Mouse (Mus musculus): Measurements from ENCODE around the gene Srp9. TPM values are rescaled to one million over a fixed set of nuclear protein-coding genes. Genes with fewer than 3 reads are reported as not detected.
A peak's percentile ranks its signal among the peaks of the same experiment; 100 is the strongest.

Srp9 gene
- polyA plus RNA-seq, 1 experiment from 2014 or later, result 142 TPM

- no peak overlapping the region for H3K4me3 ChIP-seq (ENCODE audit: low read length)
- 0 out of 2 replicates have a peak, but pooled peaks cover 8% of the 10 kb centered on the region for H3K36me3 ChIP-seq (ENCODE audit: control insufficient read depth, insufficient read depth, low read length)
- H3K4me1 ChIP-seq (ENCODE audit: control insufficient read depth, insufficient read depth, low read length), result peaks cover 4% of the 10 kb centered on the region
- H3K27me3 ChIP-seq (replicated peaks; ENCODE audit: control insufficient read depth, insufficient read depth, low read length), result no peaks in the 10 kb centered on the region
- H3K9me3 ChIP-seq (ENCODE audit: control insufficient read depth, low read length), result no peaks in the 10 kb centered on the region
- no peak overlapping the region for H3K27ac ChIP-seq (ENCODE audit: low read length)
- no peak overlapping the region for H3K9ac ChIP-seq (ENCODE audit: low read depth, low read length)
- 48% methylated on average over 2 of the region's 2 CpGs for WGBS
- H3K4me2 ChIP-seq (ENCODE audit: low read depth, low read length), result no peak overlapping the region
- no peak for ATAC-seq
Measured at GRCm38 (mm10) chr1:182130830-182131229, 6.3 kb downstream of the Srp9 start.

GRCm38 (mm10) chr1:182137204-182138125 lies 12.9 kb downstream of the Srp9 start:
- H3K36me3 ChIP-seq (ENCODE audit: control insufficient read depth, insufficient read depth, low read length), result no peaks in the 10 kb centered on the region
- no peak overlapping the region for H3K9ac ChIP-seq (ENCODE audit: low read depth, low read length)
- no peak for ATAC-seq
- H3K27me3 ChIP-seq (replicated peaks; ENCODE audit: control insufficient read depth, insufficient read depth, low read length), result no peaks in the 10 kb centered on the region
- H3K4me2 ChIP-seq (ENCODE audit: low read depth, low read length), result 0 out of 2 replicates have a peak overlapping the region, but pooled peaks have one; percentile 5
- H3K9me3 ChIP-seq (ENCODE audit: control insufficient read depth, low read length), result no peaks in the 10 kb centered on the region
- no peak overlapping the region for H3K4me3 ChIP-seq (ENCODE audit: low read length)
- WGBS, result 54% methylated on average over 28 of the region's 28 CpGs
- H3K27ac ChIP-seq (ENCODE audit: low read length), result no peak overlapping the region
- peaks cover 13% of the 10 kb centered on the region; the same call in 1 of the 2 replicates for H3K4me1 ChIP-seq (ENCODE audit: control insufficient read depth, insufficient read depth, low read length)

GRCm38 (mm10) chr1:182138172-182138571 lies 13.6 kb downstream of the Srp9 start:
- 69% methylated on average over 8 of the region's 8 CpGs for WGBS
- no peaks in the 10 kb centered on the region for H3K27me3 ChIP-seq (replicated peaks; ENCODE audit: control insufficient read depth, insufficient read depth, low read length)
- H3K4me3 ChIP-seq (ENCODE audit: low read length), result no peak overlapping the region
- no peak overlapping the region for H3K27ac ChIP-seq (ENCODE audit: low read length)
- H3K36me3 ChIP-seq (ENCODE audit: control insufficient read depth, insufficient read depth, low read length), result no peaks in the 10 kb centered on the region
- ATAC-seq, result no peak
- H3K9me3 ChIP-seq (ENCODE audit: control insufficient read depth, low read length), result no peaks in the 10 kb centered on the region
- H3K9ac ChIP-seq (ENCODE audit: low read depth, low read length), result no peak overlapping the region
- no peak overlapping the region for H3K4me2 ChIP-seq (ENCODE audit: low read depth, low read length)
- peaks cover 13% of the 10 kb centered on the region; the same call in 1 of the 2 replicates for H3K4me1 ChIP-seq (ENCODE audit: control insufficient read depth, insufficient read depth, low read length)

- no peaks in the 10 kb centered on the region for H3K9me3 ChIP-seq (ENCODE audit: control insufficient read depth, low read length)
- H3K27me3 ChIP-seq (replicated peaks; ENCODE audit: control insufficient read depth, insufficient read depth, low read length), result no peaks in the 10 kb centered on the region
- WGBS, result 26% methylated on average over 9 of the region's 9 CpGs
- H3K27ac ChIP-seq (ENCODE audit: low read length), result peak overlapping the region; percentile 57
- ATAC-seq, result peak; percentile 93
- H3K4me3 ChIP-seq (ENCODE audit: low read length), result peak overlapping the region; percentile 22
- peaks cover 13% of the 10 kb centered on the region; the same call in 1 of the 2 replicates for H3K4me1 ChIP-seq (ENCODE audit: control insufficient read depth, insufficient read depth, low read length)
- peak overlapping the region; percentile 50 for H3K4me2 ChIP-seq (ENCODE audit: low read depth, low read length)
- no peaks in the 10 kb centered on the region for H3K36me3 ChIP-seq (ENCODE audit: control insufficient read depth, insufficient read depth, low read length)
- peak overlapping the region; percentile 40; the same call in 1 of the 2 replicates for H3K9ac ChIP-seq (ENCODE audit: low read depth, low read length)
Measured at GRCm38 (mm10) chr1:182139937-182140336, 15.4 kb downstream of the Srp9 start.

- peak; percentile 81 for ATAC-seq
- no peaks in the 10 kb centered on the region for H3K36me3 ChIP-seq (ENCODE audit: control insufficient read depth, insufficient read depth, low read length)
- H3K27ac ChIP-seq (ENCODE audit: low read length), result peak overlapping the region; percentile 57
- WGBS, result 1% methylated on average over 6 of the region's 6 CpGs
- peak overlapping the region; percentile 50 for H3K4me2 ChIP-seq (ENCODE audit: low read depth, low read length)
- H3K27me3 ChIP-seq (replicated peaks; ENCODE audit: control insufficient read depth, insufficient read depth, low read length), result no peaks in the 10 kb centered on the region
- H3K4me3 ChIP-seq (ENCODE audit: low read length), result peak overlapping the region; percentile 22
- H3K9ac ChIP-seq (ENCODE audit: low read depth, low read length), result peak overlapping the region; percentile 40; the same call in 1 of the 2 replicates
- no peaks in the 10 kb centered on the region for H3K9me3 ChIP-seq (ENCODE audit: control insufficient read depth, low read length)
- peaks cover 13% of the 10 kb centered on the region; the same call in 1 of the 2 replicates for H3K4me1 ChIP-seq (ENCODE audit: control insufficient read depth, insufficient read depth, low read length)
Measured at GRCm38 (mm10) chr1:182140370-182140769, 15.8 kb downstream of the Srp9 start.

GRCm38 (mm10) chr1:182142725-182143124 lies 18.2 kb downstream of the Srp9 start:
- no peak overlapping the region for H3K9ac ChIP-seq (ENCODE audit: low read depth, low read length)
- 95% methylated on average over 13 of the region's 13 CpGs for WGBS
- no peak for ATAC-seq

GRCm38 (mm10) chr1:182143288-182143687 lies 18.8 kb downstream of the Srp9 start:
- no peaks in the 10 kb centered on the region for H3K27me3 ChIP-seq (replicated peaks; ENCODE audit: control insufficient read depth, insufficient read depth, low read length)
- H3K4me1 ChIP-seq (ENCODE audit: control insufficient read depth, insufficient read depth, low read length), result peaks cover 7% of the 10 kb centered on the region; the same call in 1 of the 2 replicates
- H3K9ac ChIP-seq (ENCODE audit: low read depth, low read length), result no peak overlapping the region
- no peaks in the 10 kb centered on the region for H3K9me3 ChIP-seq (ENCODE audit: control insufficient read depth, low read length)
- 72% methylated on average over 8 of the region's 8 CpGs for WGBS
- no peak overlapping the region for H3K4me3 ChIP-seq (ENCODE audit: low read length)
- ATAC-seq, result no peak
- H3K36me3 ChIP-seq (ENCODE audit: control insufficient read depth, insufficient read depth, low read length), result no peaks in the 10 kb centered on the region
- H3K4me2 ChIP-seq (ENCODE audit: low read depth, low read length), result no peak overlapping the region
- H3K27ac ChIP-seq (ENCODE audit: low read length), result no peak overlapping the region

More at GRCm38 (mm10) chr1:182142725-182143124, 18.2 kb downstream of the Srp9 start:
- Histone ChIP-seq H3K36me3 (ENCODE audit: control insufficient read depth, insufficient read depth, low read length) (no peaks in the 10 kb centered on the region), H3K9me3 (ENCODE audit: control insufficient read depth, low read length) (no peaks in the 10 kb centered on the region), H3K4me2 (ENCODE audit: low read depth, low read length) (no peak overlapping the region), H3K27ac (ENCODE audit: low read length) (no peak overlapping the region), H3K4me1 (ENCODE audit: control insufficient read depth, insufficient read depth, low read length) (peaks cover 7% of the 10 kb centered on the region; the same call in 1 of the 2 replicates), H3K4me3 (ENCODE audit: low read length) (no peak overlapping the region), H3K27me3 (replicated peaks; ENCODE audit: control insufficient read depth, insufficient read depth, low read length) (no peaks in the 10 kb centered on the region)

GRCm38 (mm10) chr1:182145546-182145945 lies 21.0 kb downstream of the Srp9 start:
- Histone ChIP-seq H3K4me2 (ENCODE audit: low read depth, low read length) (no peak overlapping the region), H3K4me3 (ENCODE audit: low read length) (no peak overlapping the region), H3K36me3 (ENCODE audit: control insufficient read depth, insufficient read depth, low read length) (no peaks in the 10 kb centered on the region), H3K9me3 (ENCODE audit: control insufficient read depth, low read length) (no peaks in the 10 kb centered on the region), H3K27ac (ENCODE audit: low read length) (no peak overlapping the region), H3K27me3 (replicated peaks; ENCODE audit: control insufficient read depth, insufficient read depth, low read length) (no peaks in the 10 kb centered on the region), H3K4me1 (ENCODE audit: control insufficient read depth, insufficient read depth, low read length) (no peaks in the 10 kb centered on the region), H3K9ac (ENCODE audit: low read depth, low read length) (no peak overlapping the region)
- 49% methylated on average over 5 of the region's 5 CpGs for WGBS
- no peak for ATAC-seq

GRCm38 (mm10) chr1:182148864-182149514 lies 24.5 kb downstream of the Srp9 start:
- no peaks in the 10 kb centered on the region for H3K36me3 ChIP-seq (ENCODE audit: control insufficient read depth, insufficient read depth, low read length)
- no peak overlapping the region for H3K4me3 ChIP-seq (ENCODE audit: low read length)
- H3K4me1 ChIP-seq (ENCODE audit: control insufficient read depth, insufficient read depth, low read length), result no peaks in the 10 kb centered on the region
- H3K9me3 ChIP-seq (ENCODE audit: control insufficient read depth, low read length), result no peaks in the 10 kb centered on the region
- H3K27ac ChIP-seq (ENCODE audit: low read length), result no peak overlapping the region
- H3K9ac ChIP-seq (ENCODE audit: low read depth, low read length), result no peak overlapping the region
- ATAC-seq, result no peak
- WGBS, result 73% methylated on average over 7 of the region's 7 CpGs
- no peak overlapping the region for H3K4me2 ChIP-seq (ENCODE audit: low read depth, low read length)
- no peaks in the 10 kb centered on the region for H3K27me3 ChIP-seq (replicated peaks; ENCODE audit: control insufficient read depth, insufficient read depth, low read length)

Measured in intestine, embryonic 16.5 days (tissue).